Mouse (Mus musculus) G1E (cell line): ENCODE measurements at regions not wholly inside any gene's neighbourhood (a gene's known extent, or its start where the extent isn't known, plus 50 kb on each side); places are given as distances from the start of the nearest gene placed in this dataset.

ENCODE experiments used
- CTCF ChIP-seq: IDR thresholded peaks from 2 replicates; pipeline ENCODE4 v1.5.1; 2012; ENCODE audit warnings: low read depth, low read length, inconsistent platforms, mixed read lengths
- GATA1 ChIP-seq: IDR thresholded peaks from 2 replicates; pipeline ENCODE4 v1.6.1; 2012; ENCODE audit warnings: borderline replicate concordance, low read length, inconsistent platforms, mixed read lengths
- GATA2 ChIP-seq: IDR thresholded peaks from 2 replicates; pipeline ENCODE4 v1.6.1; 2012; ENCODE audit warnings: low read depth, low read length, inconsistent platforms, borderline replicate concordance
- TAL1 ChIP-seq: conservative IDR thresholded peaks from 2 replicates; pipeline ENCODE4 v1.6.1; 2012; ENCODE audit warnings: low read depth, low read length, inconsistent platforms, mixed read lengths

DNA sequence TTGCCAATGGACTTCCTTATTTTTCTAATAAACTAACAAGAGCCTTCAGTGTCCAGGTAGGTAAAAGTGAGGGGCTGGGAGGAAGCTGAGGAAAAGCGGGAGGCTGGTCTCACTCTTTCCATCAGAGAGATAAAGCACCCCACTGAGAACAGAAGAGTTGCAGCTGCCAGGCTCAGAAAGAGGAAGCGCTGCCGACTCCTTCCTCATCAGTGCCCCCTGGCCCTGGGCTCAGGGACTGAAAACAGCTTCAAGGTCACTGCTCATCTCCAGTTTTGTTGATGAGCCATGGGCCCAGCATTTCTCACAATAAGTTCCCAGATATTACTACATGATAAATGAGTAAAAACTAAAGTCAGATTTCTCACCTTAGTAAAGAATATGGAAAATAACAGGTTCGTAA is 57.4 kb upstream of the Frmd6 start:
- no peak for TF ChIP-seq CTCF
- no peak for TF ChIP-seq GATA1
- TF ChIP-seq TAL1: no peak
- no peak for TF ChIP-seq GATA2
